Mouse (Mus musculus): Measurements from ENCODE around the gene Abhd16a.

DNA sequence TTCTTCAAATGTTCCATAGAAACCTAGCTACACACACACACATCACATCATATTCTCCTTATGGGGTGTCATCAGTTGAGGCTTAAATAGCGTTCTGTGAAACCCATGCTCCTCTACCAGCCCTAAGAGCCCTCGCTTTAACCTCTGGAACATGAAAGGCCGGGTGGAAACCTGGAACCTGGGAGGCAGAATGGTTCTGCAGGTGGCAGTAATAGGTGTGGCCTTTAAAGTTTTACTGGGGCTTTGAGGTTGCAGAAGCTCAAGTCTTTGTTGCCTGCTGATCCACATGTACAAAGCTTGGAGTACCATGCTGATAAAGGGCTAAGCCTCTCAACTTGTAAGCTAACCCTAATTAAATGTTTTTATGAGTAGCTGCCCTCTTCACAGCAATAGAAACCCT lies 58.3 kb downstream of the Abhd16a start:
- TF ChIP-seq CTCF (IDR thresholded peaks at IDR 0.05; ENCODE audit: low read depth, low read length) (no peak), POLR2A (IDR thresholded peaks at IDR 0.05; ENCODE audit: extremely low read depth, insufficient read depth, low read length) (no peak)

Measured in liver, adult 2 months (tissue).